Mouse (Mus musculus) embryo, embryonic 10.5 days (tissue): ENCODE results near the gene P3h3.
"Not testable (repeated sequence)": the region's sequence is repeated elsewhere in the genome, so short reads cannot be mapped to it uniquely, and the experiment has no call there.

Experiments used
- DNase-seq: peaks from one replicate; pipeline ENCODE4 v3.0.0-alpha.2; 2015; ENCODE audit warnings: low spot score

Gene P3h3

DNA sequence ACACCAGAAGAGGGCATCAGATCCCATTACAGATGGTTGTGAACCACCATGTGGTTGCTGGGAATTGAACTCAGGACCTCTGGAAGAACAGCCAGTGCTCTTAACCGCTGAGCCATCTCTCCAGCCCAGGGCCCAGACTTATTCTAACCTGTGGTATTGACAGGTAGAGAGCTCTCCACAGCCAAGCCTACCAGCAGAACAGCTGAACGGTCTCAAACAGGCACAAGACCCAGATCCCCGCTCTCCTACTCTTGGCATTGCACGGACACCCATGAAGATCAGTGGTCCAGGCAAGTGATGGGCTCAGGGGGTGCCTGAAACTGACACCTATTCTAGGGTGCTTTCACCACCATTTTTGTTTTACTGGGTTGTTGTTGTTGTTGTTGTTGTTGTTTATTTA is 26.4 kb downstream of the P3h3 start:
- DNase-seq: not testable (repeated sequence)

DNA sequence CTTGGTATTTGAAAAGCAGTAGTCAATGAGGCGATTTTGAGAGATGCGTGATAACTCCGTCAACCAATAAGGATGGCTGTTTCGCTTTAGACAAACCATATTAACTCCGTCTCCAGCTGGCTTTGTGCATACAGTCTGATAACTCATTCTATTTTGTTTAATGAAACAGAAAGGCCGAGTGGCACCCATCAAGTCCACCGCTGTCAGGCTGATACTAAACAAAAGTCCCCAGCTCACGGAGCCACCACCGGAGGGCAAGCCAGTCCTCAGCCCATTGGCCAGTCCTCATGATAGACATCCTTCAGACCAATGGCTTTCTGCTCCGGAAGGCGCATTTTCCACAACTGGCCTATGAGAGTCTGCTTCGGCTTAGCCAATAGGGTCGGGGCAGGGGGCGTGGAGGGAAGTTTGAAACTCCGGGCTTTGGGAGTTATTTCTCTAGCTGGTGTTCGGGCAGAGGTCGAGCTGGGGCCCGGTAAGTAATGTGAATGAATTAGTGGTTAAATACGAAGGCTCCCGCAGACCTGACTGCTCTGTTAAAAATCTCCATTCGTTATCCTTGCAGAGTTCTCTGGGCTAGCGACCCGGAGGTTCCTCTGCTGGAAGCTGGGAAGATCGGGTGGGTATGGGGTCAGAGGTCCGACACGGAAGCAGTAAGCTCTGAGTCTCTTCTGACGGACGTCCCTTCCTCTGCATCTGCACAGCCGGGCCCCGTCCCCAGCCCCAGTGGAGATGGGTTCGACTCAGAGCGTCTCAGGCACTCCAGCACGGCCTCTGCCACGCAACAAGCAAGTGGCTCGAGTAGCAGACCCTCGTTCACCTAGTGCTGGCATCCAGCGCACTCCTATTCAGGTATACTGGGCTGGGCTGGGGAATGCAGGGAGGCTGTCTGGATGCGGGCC is 27.5 kb downstream of the P3h3 start:
- peak; percentile 99 for DNase-seq

DNA sequence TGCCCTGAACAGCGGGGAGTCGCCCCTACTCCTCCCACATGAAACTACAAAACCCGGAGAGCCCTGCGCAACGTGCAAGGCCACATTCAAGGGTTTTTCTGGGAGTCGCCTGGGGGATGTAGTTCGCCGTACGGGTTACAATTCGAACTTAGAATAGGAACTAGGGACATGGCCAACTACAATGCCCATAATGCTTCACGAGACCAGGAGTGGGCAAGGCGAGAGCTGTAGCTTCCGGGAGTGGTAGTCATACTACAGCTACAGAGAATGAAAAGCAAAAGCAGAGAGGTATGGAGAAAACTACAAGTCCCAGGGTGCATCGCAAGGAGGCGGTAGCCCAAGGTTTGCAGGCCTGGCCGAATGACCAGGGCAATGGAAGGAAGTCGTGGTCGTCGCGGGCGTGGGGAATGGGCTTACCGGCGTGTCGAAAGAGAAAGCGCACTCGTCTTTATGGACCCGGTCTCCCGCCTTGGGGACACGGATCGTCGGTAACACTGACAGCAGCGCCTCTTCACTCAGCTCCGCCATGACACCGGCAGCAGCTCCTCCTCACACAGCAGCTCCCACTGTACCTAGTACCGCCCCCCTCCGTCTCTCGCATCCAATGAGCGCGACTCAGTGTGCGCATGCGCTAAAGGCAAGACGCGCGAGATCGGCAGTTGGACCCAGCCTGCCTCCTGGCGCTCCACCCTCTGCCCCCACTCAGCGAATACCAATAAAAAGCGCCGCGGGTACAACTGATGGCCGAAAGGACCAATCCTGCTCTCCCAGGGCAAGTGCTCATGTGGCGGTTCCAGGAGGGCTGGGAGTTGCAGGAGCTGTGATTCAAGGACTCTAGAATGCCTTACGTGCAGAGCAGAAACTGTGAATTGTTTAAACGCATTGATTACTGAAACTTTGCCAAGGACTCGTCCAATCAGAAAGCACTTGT is 28.4 kb downstream of the P3h3 start, which contains the start of the genes Usp5 and Cdca3:
TSS of gene Usp5 (minus strand) at position 617 of the 931 bp plus-strand sequence.
TSS of gene Cdca3 (plus strand) at position 680 of the 931 bp plus-strand sequence.
- DNase-seq: peak; percentile 100

- peak; percentile 53 for DNase-seq
Measured at GRCm38 (mm10) chr6:124828101-124828592, 29.4 kb downstream of the P3h3 start.

DNA sequence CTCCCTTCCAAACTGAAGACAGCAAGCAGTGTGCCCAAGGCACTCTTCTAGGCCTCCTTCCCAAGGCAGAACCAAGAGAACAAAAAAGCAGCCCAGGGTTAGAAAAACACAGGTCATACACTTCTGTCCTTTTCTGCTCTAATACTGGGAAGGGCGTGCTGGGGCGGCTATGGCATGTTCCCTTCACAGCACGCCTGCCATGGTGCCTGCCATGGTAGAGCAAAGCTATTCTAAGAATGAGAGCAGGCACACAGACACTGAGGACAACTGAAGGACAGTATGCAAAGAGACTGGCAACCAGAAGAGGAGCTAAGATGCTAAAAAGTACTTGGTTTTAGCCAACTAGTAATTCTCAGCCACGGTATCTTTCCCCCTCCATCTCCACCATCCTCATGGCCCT is 35.5 kb downstream of the P3h3 start:
- DNase-seq: no peak

GRCm38 (mm10) chr6:124820891-124821290 is 36.7 kb downstream of the P3h3 start:
- DNase-seq: no peak

DNA sequence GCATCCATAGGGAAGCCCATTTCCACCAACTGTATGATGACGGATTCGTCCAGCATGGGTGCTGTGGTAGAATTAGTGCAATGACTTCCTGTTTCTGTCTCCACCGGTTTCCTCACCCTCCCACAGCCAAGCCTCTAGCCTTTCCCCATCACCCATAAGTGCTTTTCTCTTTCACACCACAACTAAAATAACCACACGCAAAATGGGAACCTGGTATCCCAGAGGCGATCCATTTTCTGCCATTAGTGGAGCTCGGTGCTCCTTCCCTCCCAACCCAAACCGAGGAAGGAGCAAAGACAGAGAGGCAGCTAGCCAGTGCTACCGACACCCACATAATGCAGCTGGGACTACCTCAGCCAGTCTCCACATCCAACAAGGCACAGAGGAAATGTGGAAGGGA is 39.6 kb downstream of the P3h3 start:
- no peak for DNase-seq

DNA sequence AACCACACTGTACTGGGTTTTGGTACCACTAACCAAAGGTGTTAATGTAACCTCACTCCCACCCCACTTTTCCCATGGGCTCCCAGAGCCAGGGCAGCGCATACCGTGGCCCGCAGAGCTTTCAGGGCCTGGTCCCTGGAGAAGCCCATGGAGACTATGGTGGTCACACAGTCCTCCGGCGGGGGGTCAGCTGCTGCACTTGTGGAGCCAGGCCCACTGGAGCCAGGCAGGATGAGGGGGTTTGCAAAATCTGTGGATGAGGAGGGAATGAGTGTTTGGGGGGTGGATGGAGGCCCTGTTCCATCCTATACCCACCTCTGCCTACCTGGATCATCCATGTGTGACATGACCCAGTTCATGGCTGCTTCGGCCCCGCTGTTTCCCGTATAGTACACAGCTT is 40.0 kb downstream of the P3h3 start:
- DNase-seq: no peak

GRCm38 (mm10) chr6:124817125-124817524 is 40.4 kb downstream of the P3h3 start:
- no peak for DNase-seq

DNA sequence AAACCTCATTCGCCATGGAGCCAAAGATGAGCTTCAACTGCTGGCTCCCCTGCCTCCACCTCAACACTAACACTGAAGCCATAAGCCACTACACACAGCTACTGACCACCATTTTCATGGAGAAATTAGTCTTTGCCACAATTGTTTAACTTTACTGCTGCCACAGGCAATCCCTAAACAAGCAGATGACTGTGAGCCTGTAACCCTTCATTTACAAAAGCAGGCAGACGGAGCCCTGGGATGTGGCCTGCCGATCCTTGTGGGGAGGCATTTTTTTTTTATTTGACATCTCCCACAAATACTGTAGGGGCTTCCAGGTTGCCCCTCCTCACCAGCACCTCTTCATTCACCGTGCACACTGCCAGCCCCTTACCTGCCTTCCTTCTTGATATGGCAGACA is 40.9 kb downstream of the P3h3 start:
- no peak for DNase-seq

DNA sequence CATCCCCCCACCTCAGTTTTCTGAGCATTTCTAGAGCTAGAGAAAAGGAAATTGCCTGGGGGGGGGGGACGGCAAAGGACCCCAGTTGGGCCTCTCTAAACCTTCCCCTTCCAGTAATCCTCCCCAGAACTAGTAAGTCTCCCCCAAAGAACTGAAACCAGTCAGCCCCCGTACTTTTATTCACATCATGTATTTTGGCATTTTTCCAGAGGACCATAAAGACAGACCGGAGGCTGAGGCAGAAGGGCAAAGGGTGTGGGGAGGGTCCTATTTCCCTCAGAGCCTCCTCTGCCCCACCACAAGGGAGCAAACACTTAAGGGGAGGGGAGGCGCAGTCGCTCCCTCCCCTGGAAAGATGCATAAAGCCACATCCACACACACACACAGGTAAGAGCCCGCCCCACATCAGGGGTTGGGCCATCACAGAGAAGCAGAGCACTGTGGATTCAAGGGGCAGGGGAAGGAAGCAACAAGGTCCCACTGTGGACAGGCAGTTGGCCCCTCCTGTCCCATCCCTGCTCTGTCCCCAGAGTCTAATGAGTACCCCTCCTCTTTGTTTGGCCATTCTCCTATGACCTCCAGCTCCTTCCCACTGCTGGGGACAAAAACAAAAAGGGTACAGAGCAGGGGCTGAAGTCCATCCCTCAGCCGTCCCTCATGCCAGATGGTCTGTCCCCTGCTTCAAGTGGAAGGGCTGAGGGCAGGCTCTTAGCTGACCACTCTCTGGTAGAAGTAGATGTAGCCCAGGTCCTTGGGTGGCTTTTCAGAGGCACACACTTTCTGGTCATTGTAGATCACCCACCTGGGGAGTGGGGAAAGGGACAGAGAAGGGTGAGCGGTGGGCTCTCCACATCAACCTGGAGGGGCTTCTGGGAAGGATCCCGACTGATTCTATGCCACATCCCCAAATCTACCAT is 42.4 kb downstream of the P3h3 start:
- DNase-seq: no peak

DNA sequence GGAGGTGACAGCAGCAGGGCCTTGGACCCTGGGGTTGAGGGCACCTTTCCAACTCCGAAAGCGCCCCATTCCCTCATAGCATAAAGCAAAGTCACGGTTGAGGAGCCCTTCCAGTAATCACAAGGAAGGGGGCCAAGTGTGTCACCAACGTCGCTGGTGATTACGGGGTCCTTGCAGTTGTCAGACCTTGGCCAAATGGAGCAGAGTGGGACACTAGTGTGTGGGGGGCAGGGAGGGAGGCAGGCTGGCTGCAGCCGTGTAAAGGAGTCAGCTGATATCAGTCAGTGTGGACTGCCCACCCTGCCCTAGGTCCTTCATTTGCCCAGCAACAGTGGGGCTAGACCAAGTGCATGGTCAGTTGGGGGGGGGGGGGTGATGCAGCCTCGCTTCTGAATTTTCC is 43.1 kb downstream of the P3h3 start:
- DNase-seq: no peak

GRCm38 (mm10) chr6:124813933-124814332 is 43.6 kb downstream of the P3h3 start, which contains the start of gene Tpi1:
TSS of gene Tpi1 (minus strand) at chr6:124814296.
- peak; percentile 96 for DNase-seq

DNA sequence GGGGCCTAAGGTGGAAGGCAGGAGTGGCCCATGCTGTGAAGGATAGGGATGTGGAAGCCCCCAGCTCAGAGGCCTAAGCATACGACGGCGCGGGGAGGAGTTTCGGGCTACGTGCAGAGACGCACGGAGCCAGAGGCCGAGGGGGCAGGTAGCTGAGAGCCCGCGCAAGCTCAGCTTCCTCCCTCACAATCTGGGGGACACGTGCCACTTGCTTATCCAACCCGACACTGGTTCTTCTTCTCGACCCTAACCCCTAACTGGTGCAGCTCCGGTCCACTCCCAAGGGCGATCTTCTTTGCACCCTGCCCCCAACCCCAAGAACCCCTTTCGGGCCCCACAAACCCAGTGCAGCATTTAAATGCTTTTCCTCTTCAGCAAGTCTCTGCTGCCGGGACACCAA is 44.1 kb downstream of the P3h3 start:
- peak; percentile 84 for DNase-seq

DNA sequence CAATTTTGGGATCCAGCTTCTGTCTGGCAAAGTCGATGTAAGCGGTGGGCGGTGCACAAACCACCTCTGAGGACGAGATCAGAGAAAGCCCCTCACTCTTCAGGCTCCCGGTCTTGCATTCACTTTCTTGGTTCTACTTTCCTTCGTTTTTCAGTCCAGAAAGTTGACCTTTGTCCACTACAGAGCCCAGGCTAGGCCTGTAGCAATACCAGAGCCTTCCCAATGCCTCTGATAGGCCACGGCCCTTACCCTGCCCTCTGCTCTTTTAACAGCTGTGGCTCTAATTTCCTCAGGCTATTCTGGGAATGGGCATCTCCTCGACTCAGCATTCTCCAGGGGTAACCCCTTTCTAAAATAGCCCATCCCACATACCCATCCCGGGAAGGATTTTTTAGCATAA is 44.7 kb downstream of the P3h3 start:
- peak; percentile 45 for DNase-seq

- no peak for DNase-seq
Measured at GRCm38 (mm10) chr6:124811701-124812560, 45.6 kb downstream of the P3h3 start.

DNA sequence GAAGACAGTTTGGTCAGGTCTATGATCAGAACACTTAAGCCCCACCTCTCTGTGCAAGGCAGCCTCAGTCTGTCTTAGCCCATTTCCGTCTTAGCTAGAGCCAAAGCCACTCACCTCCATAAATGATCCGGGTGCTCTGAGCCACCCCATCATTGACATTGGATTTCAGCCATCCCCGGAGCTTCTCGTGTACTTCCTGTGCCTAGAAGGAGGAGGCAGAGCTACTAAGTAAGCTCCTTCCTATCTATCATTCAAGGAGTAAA is 46.2 kb downstream of the P3h3 start:
- no peak for DNase-seq

DNA sequence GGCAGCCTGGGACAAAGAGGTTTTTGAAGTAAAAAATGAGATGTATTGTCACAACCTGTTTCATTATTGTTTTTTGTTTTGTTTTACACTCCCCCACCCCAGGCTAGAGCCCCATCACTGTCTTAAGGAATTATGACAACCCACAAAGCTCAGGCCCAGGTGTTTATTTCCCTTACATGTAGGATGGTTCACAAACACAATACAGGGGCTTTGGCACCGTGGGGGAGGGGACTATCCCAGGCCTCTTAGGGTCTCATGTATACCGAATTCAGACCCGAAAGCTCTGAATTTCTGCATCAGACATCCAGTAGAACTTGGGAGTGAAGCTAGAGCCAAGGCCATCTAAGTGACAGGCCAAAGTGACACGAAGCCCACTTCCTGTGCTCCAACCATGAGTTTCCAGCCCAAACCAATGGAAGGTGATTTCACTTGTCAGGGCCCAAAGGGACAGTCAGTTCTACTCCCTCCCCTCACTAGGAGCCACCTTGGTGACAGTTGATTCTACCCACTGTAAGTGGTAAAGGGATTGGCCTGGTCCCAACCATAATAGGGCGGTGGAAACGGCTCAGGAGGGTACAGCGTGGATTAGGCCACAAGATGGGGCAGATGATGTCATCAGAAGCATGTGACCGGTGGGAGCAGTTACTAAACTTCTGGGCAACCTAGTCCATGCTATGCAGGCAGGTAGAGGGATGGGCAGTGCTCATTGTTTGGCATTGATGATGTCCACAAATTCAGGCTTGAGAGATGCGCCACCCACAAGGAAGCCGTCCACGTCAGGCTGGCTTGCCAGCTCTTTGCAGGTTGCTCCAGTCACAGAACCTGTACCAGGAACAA is 46.8 kb downstream of the P3h3 start:
- DNase-seq: not testable (repeated sequence)

DNA sequence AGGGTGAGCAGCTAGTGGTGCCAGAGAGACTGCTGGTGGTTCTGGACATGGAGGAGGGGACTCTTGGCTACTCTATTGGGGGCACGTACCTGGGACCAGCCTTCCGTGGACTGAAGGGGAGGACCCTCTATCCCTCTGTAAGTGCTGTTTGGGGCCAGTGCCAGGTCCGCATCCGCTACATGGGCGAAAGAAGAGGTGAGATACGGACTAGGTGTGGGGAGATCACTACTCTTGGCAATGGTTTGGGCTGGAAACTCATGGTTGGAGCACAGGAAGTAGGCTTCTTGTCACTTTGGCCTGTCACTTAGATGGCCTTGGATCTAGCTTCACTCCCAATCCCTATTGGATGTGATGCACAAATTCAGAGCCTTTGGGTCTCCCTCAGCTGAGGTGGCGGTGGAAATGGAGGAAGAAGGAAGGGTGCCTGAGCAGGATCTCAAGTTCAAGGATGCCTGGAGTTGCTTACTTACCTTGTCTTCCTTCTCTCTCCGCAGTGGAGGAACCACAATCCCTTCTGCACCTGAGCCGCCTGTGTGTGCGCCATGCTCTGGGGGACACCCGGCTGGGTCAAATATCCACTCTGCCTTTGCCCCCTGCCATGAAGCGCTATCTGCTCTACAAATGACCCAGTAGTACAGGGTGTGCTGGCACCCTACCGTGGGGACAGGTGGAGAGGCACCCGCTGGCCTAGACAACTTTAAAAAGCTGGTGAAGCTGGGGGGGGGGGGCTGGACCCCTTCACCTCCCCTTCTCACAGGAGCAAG is 47.6 kb downstream of the P3h3 start:
- DNase-seq: no peak
